Mouse (Mus musculus): ENCODE results near the gene Lmf2. TPM values are rescaled to one million over a fixed set of nuclear protein-coding genes. Genes with fewer than 3 reads are reported as not detected.

Lmf2 gene
- total RNA-seq, 2 experiments from 2014 or later, result 45.7 to 47.7 TPM

DNA sequence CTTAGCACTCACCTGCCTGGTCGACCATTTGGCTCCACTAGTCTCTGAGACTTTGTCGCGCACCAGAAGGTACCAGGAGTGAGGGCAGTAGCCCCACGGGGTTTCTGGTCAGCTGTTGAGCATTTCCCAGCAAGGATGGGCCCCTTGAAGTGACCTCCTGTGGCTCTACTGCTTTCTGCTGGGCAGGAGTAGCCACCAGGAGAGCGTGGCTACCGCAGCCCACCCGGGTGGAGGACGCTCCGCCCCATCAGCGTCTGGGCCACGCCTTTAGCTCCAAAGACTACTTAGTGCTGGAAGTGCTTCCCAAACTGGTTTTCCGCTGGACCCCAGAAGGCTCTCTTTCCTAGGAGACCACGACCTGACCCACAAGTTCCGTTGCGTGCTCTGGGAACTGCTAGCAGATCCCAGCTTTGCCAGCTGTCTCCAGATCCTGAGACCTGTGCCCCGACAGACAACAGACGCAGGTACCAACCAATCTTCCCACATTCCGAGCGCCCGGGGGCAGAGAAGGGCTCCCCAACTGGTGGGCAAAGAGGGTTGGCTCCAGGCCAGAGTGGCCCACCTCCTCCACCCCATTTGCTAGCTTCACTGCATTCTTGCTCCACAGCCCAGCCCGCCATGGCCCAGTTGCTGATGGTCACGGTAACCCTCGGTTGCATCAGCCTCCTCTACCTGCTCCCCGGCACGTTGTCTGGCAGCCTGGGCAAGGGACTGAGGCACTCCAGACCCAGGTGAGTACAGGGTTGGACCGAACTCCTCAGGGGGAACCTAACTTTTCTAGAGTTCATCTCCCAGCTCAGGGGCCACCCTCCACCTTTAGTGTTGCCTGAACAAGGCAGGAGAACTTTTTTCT lies 32.6 kb downstream of the Lmf2 start, which contains the start of gene Adm2:
Adm2 (plus strand) TSS at position 51 of the 853 bp plus-strand sequence.
- no peak for DNase-seq (ENCODE audit: low spot score in 2 of 2)

GRCm38 (mm10) chr15:89321264-89321663 lies 34.2 kb downstream of the Lmf2 start:
- DNase-seq (ENCODE audit: low spot score in 2 of 2), result no peak

- no peak for DNase-seq (ENCODE audit: low spot score in 2 of 2)
Measured at GRCm38 (mm10) chr15:89316146-89316545, 39.3 kb downstream of the Lmf2 start.

DNA sequence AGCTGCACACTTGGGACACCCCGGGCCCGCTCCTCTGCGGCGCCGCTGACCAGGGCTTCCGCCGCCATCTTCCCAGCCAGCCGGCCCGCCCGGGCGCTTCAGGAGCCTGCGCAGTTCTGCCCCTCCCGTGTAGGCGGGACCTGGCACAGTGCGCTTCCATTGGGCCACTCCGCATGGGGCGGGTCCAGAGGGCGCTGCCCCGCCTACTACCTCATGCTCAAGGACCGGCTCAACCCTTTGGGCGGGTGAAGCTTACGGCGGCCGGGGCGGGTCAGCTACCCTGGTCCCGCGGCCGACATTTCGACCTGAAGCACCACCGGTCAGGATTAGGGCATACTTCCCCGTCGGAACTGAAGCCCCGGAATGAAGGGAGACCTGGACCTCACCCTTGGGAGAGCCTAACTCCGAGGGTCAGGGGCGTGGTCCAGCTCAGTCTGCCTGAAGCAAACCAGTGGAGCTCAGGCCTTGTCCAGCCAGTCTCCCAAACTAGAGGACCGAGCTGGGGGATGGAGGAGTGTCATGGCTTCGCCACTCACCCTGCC lies 40.2 kb downstream of the Lmf2 start, which contains the start of gene Sbf1:
Sbf1 (minus strand) TSS at position 122 of the 542 bp plus-strand sequence.
- peak; percentile 94 to 99 for DNase-seq (ENCODE audit: low spot score in 2 of 2)

GRCm38 (mm10) chr15:89314511-89315189 lies 40.8 kb downstream of the Lmf2 start:
- DNase-seq (ENCODE audit: low spot score in 2 of 2), result peak in 1 of 2 experiments; percentile 35

- DNase-seq (ENCODE audit: low spot score in 2 of 2), result no peak
Measured at GRCm38 (mm10) chr15:89314107-89314506, 41.4 kb downstream of the Lmf2 start.

DNA sequence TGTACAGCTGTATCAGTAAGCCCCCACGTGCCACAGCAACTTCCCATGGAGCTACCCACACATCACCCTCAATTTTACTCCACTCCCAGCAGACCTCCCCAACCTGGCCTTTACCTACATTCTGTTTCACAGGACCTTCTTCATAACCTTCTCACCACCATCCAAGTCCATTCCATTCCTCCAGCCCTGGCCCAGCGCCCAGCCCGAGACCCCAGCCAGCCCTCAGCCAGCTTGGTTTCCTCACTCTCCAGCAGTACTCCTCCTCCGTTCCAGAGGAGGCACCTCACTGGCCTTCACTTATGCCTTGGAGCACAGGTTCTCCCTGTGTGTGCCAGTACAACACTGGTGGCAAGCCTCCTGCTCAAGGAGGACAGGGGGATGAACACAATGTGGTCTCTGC lies 42.1 kb downstream of the Lmf2 start:
- no peak for DNase-seq (ENCODE audit: low spot score in 2 of 2)

DNA sequence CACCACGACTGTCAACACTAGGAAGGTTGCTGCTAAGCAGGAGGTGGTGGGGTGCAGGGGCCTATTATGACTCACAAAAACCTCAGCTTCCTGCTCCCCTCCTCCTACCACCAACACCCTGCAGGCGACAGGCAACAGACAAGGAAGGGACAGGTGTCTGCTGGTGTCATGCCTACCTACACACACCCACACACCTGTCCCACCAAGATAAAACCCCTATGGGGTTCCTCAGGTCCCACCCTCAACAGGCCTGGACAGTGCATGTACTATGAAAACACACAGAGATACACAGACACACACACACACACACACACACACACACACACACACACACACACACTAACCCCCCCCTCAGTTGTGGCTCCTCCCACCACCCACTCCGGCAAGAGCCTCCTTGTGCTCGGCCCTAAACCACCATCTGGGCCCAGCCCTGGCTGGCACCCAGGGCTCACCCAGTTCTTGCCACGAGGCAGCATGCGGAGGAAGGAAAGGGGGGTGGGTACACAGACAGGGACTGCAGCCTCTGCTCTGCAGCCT lies 45.4 kb downstream of the Lmf2 start:
- no peak for DNase-seq (ENCODE audit: low spot score in 2 of 2)

- no peak for DNase-seq (ENCODE audit: low spot score in 2 of 2)
Measured at GRCm38 (mm10) chr15:89308406-89309139, 46.9 kb downstream of the Lmf2 start.

DNA sequence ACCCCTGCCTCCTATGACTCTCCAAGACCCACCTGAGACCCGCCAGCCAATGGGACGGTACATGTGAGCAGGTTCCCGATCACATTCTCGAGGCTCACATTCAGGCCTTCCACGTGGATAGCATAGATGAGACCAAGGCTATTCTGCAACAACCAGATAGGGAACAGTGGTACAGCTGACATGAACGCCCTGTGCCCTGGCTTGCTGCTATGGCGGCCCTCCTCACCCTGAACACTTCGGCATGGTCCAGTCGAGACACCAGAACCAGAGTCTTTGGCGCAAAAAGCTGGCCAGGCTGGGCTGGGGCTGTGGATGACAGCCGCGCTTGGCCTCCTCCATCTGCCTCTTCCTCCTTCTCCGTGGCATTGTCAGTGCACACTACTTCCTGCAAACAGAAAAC lies 48.0 kb downstream of the Lmf2 start:
- DNase-seq (ENCODE audit: low spot score in 2 of 2), result no peak

- DNase-seq (ENCODE audit: low spot score in 2 of 2), result no peak
Measured at GRCm38 (mm10) chr15:89305966-89306365, 49.5 kb downstream of the Lmf2 start.

Small RNA genes lying within 50 kb of the gene (microRNA-seq; reads per million reads assigned to microRNA genes)
- gene Mir6959, result not detected

Other genes with a start within 250 kb of the Lmf2 start
- 10 to 100 TPM; 13.5 to 16.6 TPM for gene Tubgcp6, start 232.5 kb downstream of the Lmf2 start, total RNA-seq (2021)
- gene Hdac10, start 227.0 kb downstream of the Lmf2 start, total RNA-seq (2021), result 10 to 100 TPM; 11.2 to 11.8 TPM
- 10 to 100 TPM; 54.4 to 57.3 TPM for gene Mapk12, start 215.0 kb downstream of the Lmf2 start, total RNA-seq (2021)
- 1 to 10 TPM; 3.4 to 4.1 TPM for gene Mapk11, start 206.0 kb downstream of the Lmf2 start, total RNA-seq (2021)
- gene Plxnb2, start 174.9 kb downstream of the Lmf2 start, total RNA-seq (2021), result 10 to 100 TPM; 81.0 to 84.7 TPM
- 1 to 10 TPM; 7.9 to 9.0 TPM for gene Dennd6b, start 159.2 kb downstream of the Lmf2 start, total RNA-seq (2021)
- gene Ppp6r2, start 144.1 kb downstream of the Lmf2 start, total RNA-seq (2021), result 10 to 100 TPM; 64.2 to 70.0 TPM
- gene Sbf1, start 40.3 kb downstream of the Lmf2 start, total RNA-seq (2021), result 10 to 100 TPM; 69.4 to 73.9 TPM
- gene Adm2, start 32.9 kb downstream of the Lmf2 start, total RNA-seq (2021), result not detected
- not detected for gene Miox, start 21.3 kb downstream of the Lmf2 start, total RNA-seq (2021)
- 10 to 100 TPM; 83.5 to 87.3 TPM for gene Ncaph2, start 60 bp upstream of the Lmf2 start, total RNA-seq (2021)
- 10 to 100 TPM; 11.1 to 12.0 TPM for gene Sco2, start 18.2 kb upstream of the Lmf2 start, total RNA-seq (2021)
- gene Tymp, start 21.4 kb upstream of the Lmf2 start, total RNA-seq (2021), result under 1 TPM; 0.26 to 0.32 TPM
- gene Odf3b, start 23.6 kb upstream of the Lmf2 start, total RNA-seq (2021), result under 1 TPM; 0.44 to 0.71 TPM
- not detected for gene Klhdc7b, start 29.3 kb upstream of the Lmf2 start, total RNA-seq (2021)
- not detected for gene Syce3, start 54.8 kb upstream of the Lmf2 start, total RNA-seq (2021)
- 100 to 1,000 TPM; 189 to 210 TPM for gene Cpt1b, start 70.2 kb upstream of the Lmf2 start, total RNA-seq (2021)
- gene C730034F03Rik, start 73.9 kb upstream of the Lmf2 start, total RNA-seq (2021), result 1 to 10 TPM in 1 of 2 experiments, under 1 TPM in 1; 0.83 to 1.2 TPM
- gene Gm44502, start 74.0 kb upstream of the Lmf2 start, total RNA-seq (2021), result 1 to 10 TPM; 1.7 TPM
- gene Chkb, start 74.2 kb upstream of the Lmf2 start, total RNA-seq (2021), result 10 to 100 TPM; 35.8 to 51.0 TPM
- under 1 TPM; 0.31 to 0.32 TPM for gene Mapk8ip2, start 98.3 kb upstream of the Lmf2 start, total RNA-seq (2021)
- 10 to 100 TPM; 13.6 to 15.2 TPM for gene Arsa, start 121.8 kb upstream of the Lmf2 start, total RNA-seq (2021)
- gene Shank3, start 144.0 kb upstream of the Lmf2 start, total RNA-seq (2021), result 10 to 100 TPM; 30.4 to 35.7 TPM
- gene Acr, start 212.7 kb upstream of the Lmf2 start, total RNA-seq (2021), result under 1 TPM; 0.49 to 0.54 TPM
- gene Rabl2, start 236.3 kb upstream of the Lmf2 start, total RNA-seq (2021), result 10 to 100 TPM in 1 of 2 experiments, 1 to 10 TPM in 1; 8.1 to 10.2 TPM

Data from gastrocnemius, postnatal 4 days (tissue).